Mouse (Mus musculus) yolk sac, embryonic 10.5 days (tissue): ENCODE measurements around the gene Adam11.

Experiments
- DNase-seq: peaks from one replicate; pipeline ENCODE4 v3.0.0-alpha.2; 2017; ENCODE audit warnings: low spot score

The Adam11 gene

DNA sequence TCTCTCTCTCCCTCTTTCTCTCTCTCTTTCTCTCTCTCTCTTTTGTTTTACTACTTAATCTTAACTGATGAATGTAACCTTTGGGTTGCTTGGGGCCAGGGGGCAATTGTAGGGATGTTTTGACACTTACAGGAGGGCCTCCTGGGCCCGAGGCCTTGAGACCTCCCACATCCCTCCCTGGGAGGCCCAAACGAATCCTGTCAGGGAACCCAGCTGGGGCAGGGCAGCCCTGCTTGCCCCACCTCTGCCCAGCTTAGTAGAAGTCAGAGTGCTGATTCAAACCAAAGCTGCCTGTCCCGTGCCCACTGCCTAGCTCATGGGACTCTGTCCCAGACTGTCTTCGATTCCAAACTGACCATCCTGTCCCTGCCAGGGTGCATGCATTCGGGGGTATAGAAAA, 17.4 kb downstream of the Adam11 start:
- no peak for DNase-seq

DNA sequence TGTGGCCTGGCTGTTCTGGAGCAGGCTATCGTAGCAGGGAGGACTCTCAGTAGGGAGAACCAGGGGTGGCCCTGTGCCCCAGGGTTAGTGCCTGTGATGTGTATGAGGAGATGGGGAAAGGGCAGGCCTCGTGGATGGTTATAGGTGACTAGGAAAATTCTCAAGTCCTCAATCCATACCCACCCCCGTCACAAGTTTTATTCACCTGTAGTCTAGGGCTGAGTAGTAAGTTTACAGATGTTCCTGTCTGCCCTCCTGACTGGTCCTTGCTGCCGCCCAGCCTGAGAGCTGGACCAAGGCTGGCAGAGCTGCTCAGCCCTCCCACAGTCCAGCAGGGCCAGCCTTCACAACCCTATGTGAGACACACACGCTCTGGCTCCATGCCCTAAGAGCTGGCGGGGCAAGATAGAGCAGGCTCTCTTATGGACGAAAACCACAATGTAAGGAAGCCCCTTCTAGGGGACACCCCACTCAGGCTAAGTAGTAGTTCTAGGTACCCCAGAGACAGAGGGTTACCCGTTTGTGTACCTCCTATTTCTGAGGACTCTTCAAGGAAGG, 17.9 kb downstream of the Adam11 start:
- no peak for DNase-seq

DNA sequence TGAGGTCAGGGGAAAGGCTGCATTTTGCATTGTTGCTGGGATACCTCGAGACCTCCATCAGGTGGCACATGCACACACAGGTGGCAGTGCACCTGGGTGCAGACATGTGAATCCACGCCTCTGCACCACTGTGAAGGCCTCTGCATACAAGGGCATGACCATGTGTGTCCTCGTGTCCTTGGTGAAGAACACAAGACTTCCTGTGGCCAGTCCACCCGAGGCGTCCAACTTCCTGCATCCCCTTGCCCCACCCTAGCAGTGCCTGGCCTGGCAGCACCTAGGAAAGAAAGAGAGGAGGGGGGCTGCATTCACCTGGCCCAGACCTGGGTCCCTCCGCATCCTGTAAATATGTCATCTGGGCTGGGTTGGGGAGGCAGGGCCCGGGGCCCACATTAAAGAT, 18.6 kb downstream of the Adam11 start:
- no peak for DNase-seq

GRCm38 (mm10) chr11:102780271-102780985, 19.2 kb downstream of the Adam11 start:
- no peak for DNase-seq

DNA sequence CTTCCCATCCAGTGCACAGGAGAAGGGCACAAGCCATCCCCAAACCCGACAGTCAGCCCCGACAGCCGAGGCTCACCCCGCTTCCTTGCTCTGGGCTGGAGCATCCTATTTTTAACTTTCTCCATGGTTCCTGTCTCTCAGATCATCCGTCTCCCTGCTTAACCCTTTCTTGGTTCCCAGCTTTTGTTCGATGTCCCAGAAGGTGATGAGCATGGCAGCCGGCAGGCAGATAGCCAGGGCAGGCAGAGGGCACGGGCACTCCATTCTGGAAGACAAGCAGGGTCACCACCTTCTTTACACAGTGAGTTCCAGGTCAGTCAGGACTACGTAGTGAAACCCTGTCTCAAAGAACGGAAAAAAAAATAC, 19.7 kb downstream of the Adam11 start:
- no peak for DNase-seq

- no peak for DNase-seq
Observed at GRCm38 (mm10) chr11:102781523-102781922, 20.3 kb downstream of the Adam11 start.

- DNase-seq: no peak
Observed at GRCm38 (mm10) chr11:102783443-102783842, 22.2 kb downstream of the Adam11 start.

GRCm38 (mm10) chr11:102787688-102788177, 26.5 kb downstream of the Adam11 start:
- DNase-seq: no peak

DNA sequence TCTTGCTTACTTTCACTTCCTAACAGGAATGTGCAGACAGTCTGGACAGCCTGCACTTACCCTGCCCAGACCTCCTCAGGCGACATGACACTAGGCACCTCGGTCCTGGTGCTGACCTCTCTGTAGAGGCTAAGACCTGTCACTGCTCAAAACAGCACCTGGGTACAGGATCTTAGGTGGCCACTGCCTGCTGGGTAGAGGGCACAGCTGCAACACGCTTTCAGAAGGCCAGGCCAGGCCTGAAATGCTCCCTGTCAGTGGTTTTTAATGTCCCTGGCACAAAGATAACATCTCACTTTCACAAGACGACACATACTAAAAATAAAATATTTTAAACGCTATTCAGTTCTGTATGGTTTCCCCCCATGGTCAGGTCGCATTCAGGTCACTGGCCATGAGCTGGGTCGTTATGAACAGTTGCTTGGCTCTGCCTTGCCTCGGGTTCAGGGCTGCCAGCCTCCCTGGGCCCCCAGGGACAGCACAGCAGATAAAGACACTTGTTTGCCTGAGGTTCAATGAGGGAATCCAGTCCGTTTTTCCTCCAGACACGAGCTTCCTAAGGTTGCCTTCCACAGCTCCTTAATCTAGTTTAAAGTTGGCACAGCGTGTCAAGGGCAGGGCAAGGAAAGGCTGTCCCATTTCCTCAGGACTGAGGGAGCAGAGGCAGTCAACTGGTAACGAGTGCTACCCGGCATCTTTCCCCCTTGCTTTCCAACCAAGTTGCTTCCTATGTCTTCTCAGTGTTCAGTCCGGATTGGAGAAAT, 30.6 kb downstream of the Adam11 start:
- no peak for DNase-seq

- DNase-seq: no peak
Observed at GRCm38 (mm10) chr11:102794157-102794556, 32.9 kb downstream of the Adam11 start.

- no peak for DNase-seq
Observed at GRCm38 (mm10) chr11:102803453-102803852, 42.2 kb downstream of the Adam11 start.

GRCm38 (mm10) chr11:102808246-102808645, 47.0 kb downstream of the Adam11 start:
- DNase-seq: no peak

- DNase-seq: no peak
Observed at GRCm38 (mm10) chr11:102810721-102811485, 49.7 kb downstream of the Adam11 start.

GRCm38 (mm10) chr11:102814881-102815280, 53.6 kb downstream of the Adam11 start:
- DNase-seq: no peak

GRCm38 (mm10) chr11:102818121-102819020, 57.1 kb downstream of the Adam11 start:
- peak; percentile 14 for DNase-seq

DNA sequence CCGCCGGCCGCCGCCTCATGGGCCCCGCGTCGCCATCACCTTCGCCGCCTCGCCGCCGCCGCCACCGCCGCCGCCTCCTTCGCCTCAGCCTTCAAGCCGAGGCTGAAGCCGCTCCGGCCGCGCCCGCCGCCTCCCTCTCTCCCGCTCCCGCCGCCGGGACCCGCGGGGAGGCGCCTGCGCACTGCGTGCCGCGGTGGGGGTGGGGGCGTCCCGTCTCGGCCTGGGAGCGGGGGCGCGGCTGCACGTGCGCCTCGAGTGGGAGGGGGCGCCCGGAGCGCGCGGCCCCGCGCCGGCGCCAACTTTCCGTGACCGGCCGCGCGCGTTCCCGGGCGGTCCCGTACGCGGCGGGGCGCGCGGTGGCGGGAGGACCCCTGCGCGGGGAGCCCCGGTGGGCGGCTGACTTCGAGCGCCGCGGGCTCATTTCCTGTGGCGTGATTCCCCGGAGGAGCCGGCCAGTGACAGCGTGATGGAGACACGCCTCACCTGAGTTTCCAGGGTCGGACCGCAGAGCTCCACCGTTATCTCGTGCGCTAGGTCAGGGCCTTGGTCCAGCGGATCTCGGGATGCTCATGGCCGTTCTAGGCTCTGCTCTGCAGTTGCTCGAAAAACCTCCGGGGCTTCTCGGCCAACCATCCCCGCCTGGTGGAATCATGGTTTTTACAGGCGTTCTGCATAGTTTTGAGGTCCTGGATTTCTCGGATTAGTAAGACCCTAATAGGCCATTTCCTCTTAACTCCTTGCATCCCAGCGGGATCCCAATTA, 58.0 kb downstream of the Adam11 start, which contains the start of gene Gjc1:
Gjc1 (minus strand) TSS at position 680 of the 762 bp plus-strand sequence.
- DNase-seq: peak; percentile 65

DNA sequence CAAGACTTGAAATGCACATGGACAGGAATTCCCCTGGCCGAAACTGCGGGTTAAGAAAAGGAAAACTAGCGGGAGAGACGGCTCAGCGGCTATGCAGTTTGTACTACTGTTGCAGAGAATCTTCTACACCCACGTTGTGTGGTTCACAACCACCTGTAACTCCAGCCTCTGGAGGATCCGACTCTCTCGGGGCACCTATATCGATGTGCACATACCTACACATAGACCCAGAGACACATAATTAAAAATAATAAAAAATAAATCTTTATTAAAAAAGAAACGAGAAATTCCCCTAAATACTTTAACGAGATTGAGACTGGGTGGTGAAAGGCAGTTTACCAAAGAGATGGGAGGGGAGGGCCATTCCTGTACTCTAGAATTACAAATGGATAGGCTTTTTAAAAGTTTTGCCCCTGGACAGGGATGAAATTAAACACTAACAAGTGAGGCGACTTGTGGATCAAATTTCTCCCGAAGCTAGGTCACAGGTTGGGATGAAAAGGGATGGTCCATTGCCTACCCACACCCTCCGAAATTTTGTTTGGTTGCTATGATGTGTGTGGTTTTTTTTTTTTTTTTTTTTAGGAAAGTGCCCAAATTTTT, 58.6 kb downstream of the Adam11 start:
- no peak for DNase-seq

DNA sequence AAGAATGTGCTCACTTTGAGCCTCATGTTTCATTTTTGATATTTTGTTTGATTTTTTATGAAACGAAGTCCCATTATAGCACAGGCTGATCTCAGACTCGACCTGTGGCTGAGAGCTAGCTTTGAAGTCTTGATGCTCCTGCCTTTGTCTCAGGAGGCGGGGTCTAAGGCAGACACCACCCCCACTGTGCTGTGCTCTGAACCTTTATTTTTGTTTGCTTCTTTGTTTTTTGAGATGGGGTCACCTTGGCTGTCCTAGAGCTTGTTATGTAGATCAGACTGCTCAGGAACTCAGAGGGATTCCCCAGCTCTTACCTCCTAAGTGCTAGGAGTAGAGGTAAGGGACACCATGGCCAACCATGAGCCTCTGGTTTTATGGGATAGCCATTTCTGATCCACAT, 59.2 kb downstream of the Adam11 start:
- DNase-seq: no peak

DNA sequence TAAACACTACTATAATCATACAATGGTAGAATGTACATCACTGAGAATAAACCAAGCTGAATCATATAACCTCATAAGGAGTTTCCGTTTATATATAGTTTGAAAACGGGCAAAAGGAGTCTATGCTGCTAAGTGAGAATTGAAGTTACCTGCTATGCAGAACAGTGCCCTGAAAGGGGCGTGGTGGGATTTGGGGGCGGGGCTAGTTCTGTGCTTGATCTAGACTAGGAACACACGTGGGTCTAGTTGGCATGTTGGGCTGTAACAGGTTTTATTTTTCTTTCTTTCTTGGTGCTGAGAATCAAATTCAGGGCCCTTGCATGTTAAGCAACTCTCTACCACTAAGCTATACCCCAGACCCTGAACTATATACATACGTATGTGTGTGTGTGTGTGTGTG, 60.0 kb downstream of the Adam11 start:
- no peak for DNase-seq

DNA sequence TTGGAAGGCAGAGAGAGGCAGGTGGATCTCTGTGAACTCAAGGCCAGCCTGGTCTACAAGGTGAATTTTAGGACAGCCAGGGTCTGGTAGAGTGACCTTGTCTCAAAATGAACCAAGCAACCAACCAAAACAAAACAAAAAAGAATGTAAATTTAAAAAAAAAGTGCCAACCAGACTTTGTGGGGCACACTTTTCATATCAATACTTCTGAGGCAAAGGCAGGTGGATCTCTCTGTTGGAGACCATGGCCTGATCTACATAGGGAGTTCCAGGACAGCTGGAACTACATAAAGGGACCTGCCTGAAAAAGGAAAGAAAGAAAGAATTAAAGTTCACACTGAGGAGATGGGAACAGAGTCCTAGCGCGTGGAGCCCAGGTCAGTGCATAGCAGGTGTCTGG, 65.2 kb downstream of the Adam11 start:
- DNase-seq: no peak
